Mouse (Mus musculus): ENCODE results near the gene Gm10717. TPM values are rescaled to one million over a fixed set of nuclear protein-coding genes. Genes with fewer than 3 reads are reported as not detected.

Gene Gm10717
- polyA plus RNA-seq, 1 experiment: 1.6 TPM

Other genes starting within 250 kb of the Gm10717 start
- gene Gm10722, start 24.5 kb upstream of the Gm10717 start, polyA plus RNA-seq (2012; ENCODE audit: insufficient read depth, low replicate concordance): 17.7 TPM in 1 of 2 replicates, not detected in the other
- 1.2 and 11.0 TPM in 2 replicates for gene Gm11168, start 22.1 kb upstream of the Gm10717 start, polyA plus RNA-seq (2012; ENCODE audit: insufficient read depth, low replicate concordance)
- gene Gm10721, start 12.3 kb upstream of the Gm10717 start, polyA plus RNA-seq (2012; ENCODE audit: insufficient read depth, low replicate concordance): 1.3 and 17.4 TPM in 2 replicates
- gene Gm10720, start 9.8 kb upstream of the Gm10717 start, polyA plus RNA-seq (2012; ENCODE audit: insufficient read depth, low replicate concordance): 1.1 and 3.0 TPM in 2 replicates
- gene Gm10719, start 8.0 kb upstream of the Gm10717 start, polyA plus RNA-seq (2012; ENCODE audit: insufficient read depth, low replicate concordance): 9.8 and 114 TPM in 2 replicates
- gene Gm10718, start 1.9 kb upstream of the Gm10717 start, polyA plus RNA-seq (2012; ENCODE audit: insufficient read depth, low replicate concordance): 18.3 and 195 TPM in 2 replicates
- 0.16 and 4.3 TPM in 2 replicates for gene Gm17535, start 9.2 kb downstream of the Gm10717 start, polyA plus RNA-seq (2012; ENCODE audit: insufficient read depth, low replicate concordance)
- gene Gm10715, start 11.5 kb downstream of the Gm10717 start, polyA plus RNA-seq (2012; ENCODE audit: insufficient read depth, low replicate concordance): not detected in 2 replicates

Measured in megakaryocyte, embryonic 14.5 days (primary cell).